Mouse (Mus musculus): Measurements from ENCODE around the gene Mosmo. TPM values are rescaled to one million over a fixed set of nuclear protein-coding genes. Genes with fewer than 3 reads are reported as not detected.

The Mosmo gene
- 10.4 and 11.0 TPM in 2 replicates for polyA plus RNA-seq (2015; fragmentation: Nextera tagmentation; extraction: Ambion mirVana)

GRCm38 (mm10) chr7:120677001-120677643, at the start of gene Mosmo:
Gene Mosmo, plus strand, starts transcription at chr7:120677618.
- peaks cover 19% of the 10 kb centered on the region for H3K4me1 ChIP-seq (replicated peaks)
- H3K9me3 ChIP-seq = no peaks in the 10 kb centered on the region
- ATAC-seq = peak; percentile 98
- no peaks in the 10 kb centered on the region for H3K27me3 ChIP-seq (replicated peaks)
- H3K36me3 ChIP-seq = no peaks in the 10 kb centered on the region
- peak within 1 kb of the TSS; percentile 78 for H3K9ac ChIP-seq
- H3K4me2 ChIP-seq (replicated peaks) = peak within 1 kb of the TSS; percentile 90
- WGBS = under 1% methylated on average over 44 of the region's 44 CpGs
- peak within 1 kb of the TSS; percentile 84 for H3K4me3 ChIP-seq (replicated peaks)
- peak within 1 kb of the TSS; percentile 64 for H3K27ac ChIP-seq

- WGBS = 72% methylated on average over 1 of the region's 1 CpGs
- no peak overlapping the region for H3K27ac ChIP-seq
- H3K27me3 ChIP-seq (replicated peaks) = no peaks in the 10 kb centered on the region
- no peak overlapping the region for H3K4me2 ChIP-seq (replicated peaks)
- no peak overlapping the region for H3K4me3 ChIP-seq (replicated peaks)
- H3K9ac ChIP-seq = no peak overlapping the region
- no peaks in the 10 kb centered on the region for H3K9me3 ChIP-seq
- peaks cover 4% of the 10 kb centered on the region; the same call in 1 of the 2 replicates for H3K4me1 ChIP-seq (replicated peaks)
- H3K36me3 ChIP-seq = 0 out of 2 replicates have a peak, but pooled peaks cover under 1% of the 10 kb centered on the region
- ATAC-seq = no peak
Measured at GRCm38 (mm10) chr7:120632518-120632917, 44.9 kb upstream of the Mosmo start.

GRCm38 (mm10) chr7:120634301-120634700, 43.1 kb upstream of the Mosmo start:
- Histone ChIP-seq H3K9ac (peak overlapping the region; percentile 89), H3K9me3 (no peaks in the 10 kb centered on the region), H3K4me2 (replicated peaks) (peak overlapping the region; percentile 67), H3K27me3 (replicated peaks) (no peaks in the 10 kb centered on the region), H3K36me3 (peaks cover 9% of the 10 kb centered on the region; the same call in 1 of the 2 replicates), H3K4me1 (replicated peaks) (peaks cover 4% of the 10 kb centered on the region; the same call in 1 of the 2 replicates), H3K4me3 (replicated peaks) (peak overlapping the region; percentile 70), H3K27ac (peak overlapping the region; percentile 90)
- ATAC-seq = no peak
- 6% methylated on average over 9 of the region's 9 CpGs for WGBS

GRCm38 (mm10) chr7:120634711-120635361, 42.6 kb upstream of the Mosmo start, which contains the start of gene Uqcrc2:
Gene Uqcrc2, plus strand, starts transcription at chr7:120635176.
- Histone ChIP-seq H3K27me3 (replicated peaks) (no peaks in the 10 kb centered on the region), H3K4me1 (replicated peaks) (peaks cover 4% of the 10 kb centered on the region; the same call in 1 of the 2 replicates), H3K4me3 (replicated peaks) (peak within 1 kb of the TSS; percentile 70), H3K4me2 (replicated peaks) (peak within 1 kb of the TSS; percentile 67), H3K9ac (peak within 1 kb of the TSS; percentile 89), H3K9me3 (no peaks in the 10 kb centered on the region), H3K36me3 (peaks cover 12% of the 10 kb centered on the region; the same call in 1 of the 2 replicates), H3K27ac (peak within 1 kb of the TSS; percentile 90)
- peak; percentile 100 for ATAC-seq
- WGBS = under 1% methylated on average over 45 of the region's 45 CpGs

GRCm38 (mm10) chr7:120635362-120635781, 42.0 kb upstream of the Mosmo start:
- H3K4me3 ChIP-seq (replicated peaks) = peak overlapping the region; percentile 70
- peak overlapping the region; percentile 89 for H3K9ac ChIP-seq
- peak overlapping the region; percentile 67 for H3K4me2 ChIP-seq (replicated peaks)
- under 1% methylated on average over 32 of the region's 32 CpGs for WGBS
- H3K36me3 ChIP-seq = peaks cover 16% of the 10 kb centered on the region; the same call in 1 of the 2 replicates
- peaks cover 4% of the 10 kb centered on the region; the same call in 1 of the 2 replicates for H3K4me1 ChIP-seq (replicated peaks)
- peak overlapping the region; percentile 90 for H3K27ac ChIP-seq
- ATAC-seq = peak; percentile 89
- no peaks in the 10 kb centered on the region for H3K27me3 ChIP-seq (replicated peaks)
- no peaks in the 10 kb centered on the region for H3K9me3 ChIP-seq

GRCm38 (mm10) chr7:120635821-120636220, 41.6 kb upstream of the Mosmo start:
- ATAC-seq = peak; percentile 39; the same call in 1 of the 2 replicates
- Histone ChIP-seq H3K36me3 (peaks cover 20% of the 10 kb centered on the region; the same call in 1 of the 2 replicates), H3K4me2 (replicated peaks) (peak overlapping the region; percentile 67), H3K4me1 (replicated peaks) (peaks cover 4% of the 10 kb centered on the region; the same call in 1 of the 2 replicates), H3K9me3 (no peaks in the 10 kb centered on the region), H3K9ac (peak overlapping the region; percentile 89), H3K27me3 (replicated peaks) (no peaks in the 10 kb centered on the region), H3K27ac (peak overlapping the region; percentile 90), H3K4me3 (replicated peaks) (peak overlapping the region; percentile 70)
- WGBS = 0% methylated on average over 11 of the region's 11 CpGs

GRCm38 (mm10) chr7:120643217-120643616, 34.2 kb upstream of the Mosmo start:
- Histone ChIP-seq H3K4me1 (replicated peaks) (no peaks in the 10 kb centered on the region), H3K27ac (no peak overlapping the region), H3K9ac (no peak overlapping the region), H3K36me3 (peaks cover 37% of the 10 kb centered on the region), H3K4me2 (replicated peaks) (no peak overlapping the region), H3K27me3 (replicated peaks) (no peaks in the 10 kb centered on the region), H3K4me3 (replicated peaks) (no peak overlapping the region), H3K9me3 (no peaks in the 10 kb centered on the region)
- ATAC-seq = no peak
- 77% methylated on average over 4 of the region's 4 CpGs for WGBS

- Histone ChIP-seq H3K9ac (no peak overlapping the region), H3K4me3 (replicated peaks) (no peak overlapping the region), H3K9me3 (no peaks in the 10 kb centered on the region), H3K27ac (no peak overlapping the region), H3K36me3 (peaks cover 42% of the 10 kb centered on the region), H3K4me2 (replicated peaks) (no peak overlapping the region), H3K27me3 (replicated peaks) (no peaks in the 10 kb centered on the region), H3K4me1 (replicated peaks) (no peaks in the 10 kb centered on the region)
- no peak for ATAC-seq
- 84% methylated on average over 2 of the region's 2 CpGs for whole genome bisulfite sequencing
Measured at GRCm38 (mm10) chr7:120647849-120648248, 29.6 kb upstream of the Mosmo start.

- Histone ChIP-seq H3K4me3 (replicated peaks) (no peak overlapping the region), H3K4me1 (replicated peaks) (no peaks in the 10 kb centered on the region), H3K9me3 (no peaks in the 10 kb centered on the region), H3K4me2 (replicated peaks) (no peak overlapping the region), H3K27ac (no peak overlapping the region), H3K36me3 (peaks cover 23% of the 10 kb centered on the region), H3K27me3 (replicated peaks) (no peaks in the 10 kb centered on the region), H3K9ac (no peak overlapping the region)
- WGBS = 91% methylated on average over 4 of the region's 4 CpGs
- no peak for ATAC-seq
Measured at GRCm38 (mm10) chr7:120662079-120662478, 15.3 kb upstream of the Mosmo start.

GRCm38 (mm10) chr7:120670153-120670875, 7.1 kb upstream of the Mosmo start, which contains the start of gene Pdzd9:
Gene Pdzd9, minus strand, starts transcription at chr7:120670343.
- Histone ChIP-seq H3K4me1 (replicated peaks) (no peaks in the 10 kb centered on the region), H3K4me2 (replicated peaks) (no peak within 1 kb of the TSS)

GRCm38 (mm10) chr7:120671271-120671670, 6.1 kb upstream of the Mosmo start:
- Histone ChIP-seq H3K9me3 (no peaks in the 10 kb centered on the region), H3K36me3 (no peaks in the 10 kb centered on the region), H3K27me3 (replicated peaks) (no peaks in the 10 kb centered on the region), H3K9ac (no peak overlapping the region), H3K4me2 (replicated peaks) (no peak overlapping the region), H3K4me1 (replicated peaks) (no peaks in the 10 kb centered on the region), H3K4me3 (replicated peaks) (no peak overlapping the region), H3K27ac (no peak overlapping the region)
- 73% methylated on average over 2 of the region's 2 CpGs for WGBS
- no peak for ATAC-seq

More at GRCm38 (mm10) chr7:120670153-120670875, 7.1 kb upstream of the Mosmo start, which contains the start of gene Pdzd9:
- 19% methylated on average over 14 of the region's 14 CpGs for WGBS
- no peak within 1 kb of the TSS for H3K4me3 ChIP-seq (replicated peaks)
- no peak within 1 kb of the TSS for H3K9ac ChIP-seq
- H3K9me3 ChIP-seq = no peaks in the 10 kb centered on the region
- peak; percentile 70 for ATAC-seq
- no peak within 1 kb of the TSS for H3K27ac ChIP-seq
- no peaks in the 10 kb centered on the region for H3K27me3 ChIP-seq (replicated peaks)
- H3K36me3 ChIP-seq = no peaks in the 10 kb centered on the region
